Mouse (Mus musculus): ENCODE data around the gene Sorcs2. TPM values are rescaled to one million over a fixed set of nuclear protein-coding genes. Genes with fewer than 3 reads are reported as not detected.

Gene Sorcs2
- polyA plus RNA-seq, 1 experiment from 2014 or later = 14.8 TPM

DNA sequence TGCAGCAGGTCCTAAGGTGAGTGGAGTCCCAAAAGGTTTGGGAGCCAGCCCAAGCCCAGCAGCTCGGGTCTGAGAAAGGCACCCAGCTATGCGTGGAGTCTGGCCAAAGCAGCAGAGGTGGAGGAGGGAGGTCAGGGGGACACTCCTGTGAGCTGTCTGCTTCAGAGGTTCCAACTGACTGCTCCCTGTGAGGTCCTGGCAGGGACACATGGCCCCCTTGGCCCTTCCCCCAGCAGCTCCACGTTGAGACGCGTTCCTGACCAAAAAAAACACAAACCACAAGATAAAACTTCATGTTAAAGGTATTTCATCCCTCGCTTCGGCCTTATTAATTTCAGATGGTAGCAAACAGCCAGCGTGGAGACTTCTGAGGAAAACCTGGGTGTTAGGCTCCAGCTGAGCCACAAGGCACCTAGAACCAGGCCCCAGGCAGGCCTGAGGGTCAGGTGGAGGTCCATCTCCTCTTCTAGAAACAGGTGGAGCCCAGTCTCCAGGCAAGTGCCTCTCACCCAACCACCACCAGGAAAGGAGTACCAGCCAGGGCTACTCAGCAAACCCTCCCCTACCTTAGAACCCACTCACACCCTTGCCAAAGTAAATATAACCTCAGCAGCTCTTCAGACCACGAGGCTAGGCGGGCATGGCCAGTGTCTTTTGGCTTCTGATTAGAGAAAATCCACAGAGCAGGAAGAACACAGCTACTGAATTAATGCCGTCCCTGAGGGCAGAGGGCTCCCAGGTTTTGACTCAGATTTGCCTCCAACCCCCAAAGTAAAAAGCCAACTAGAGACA lies 104.6 kb downstream of the Sorcs2 start:
- Histone ChIP-seq H3K27me3 (replicated peaks) (no peaks in the 10 kb centered on the region), H3K27ac (replicated peaks) (no peak overlapping the region), H3K9ac (replicated peaks) (no peak overlapping the region), H3K36me3 (no peaks in the 10 kb centered on the region), H3K4me2 (no peak overlapping the region), H3K4me1 (no peaks in the 10 kb centered on the region), H3K9me3 (replicated peaks) (no peaks in the 10 kb centered on the region), H3K4me3 (replicated peaks) (no peak overlapping the region)
- ATAC-seq (ENCODE audit: low FRiP score) = no peak
- 79% methylated on average over 11 of the region's 11 CpGs for WGBS

DNA sequence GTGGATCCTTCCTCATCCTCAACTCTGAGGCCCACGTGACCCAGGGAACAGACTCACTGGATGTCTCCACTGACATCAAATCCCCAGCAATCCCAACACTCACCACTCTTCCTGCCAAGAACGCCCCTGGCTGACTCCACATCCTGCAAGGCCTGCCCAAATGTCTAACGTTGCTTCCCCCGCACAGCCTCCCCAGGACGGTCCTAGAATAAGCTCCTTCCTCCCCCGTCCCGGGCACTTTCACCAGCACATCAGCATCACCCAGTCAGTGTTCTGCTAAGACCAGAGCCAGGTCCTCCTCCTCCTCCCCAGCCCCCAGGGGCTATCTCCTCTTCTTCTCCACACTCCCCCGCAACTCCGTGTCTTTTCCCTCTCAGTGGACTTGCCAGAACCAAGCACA lies 105.6 kb downstream of the Sorcs2 start:
- H3K9ac ChIP-seq (replicated peaks) = no peak overlapping the region
- H3K4me2 ChIP-seq = no peak overlapping the region
- no peak overlapping the region for H3K27ac ChIP-seq (replicated peaks)
- no peaks in the 10 kb centered on the region for H3K4me1 ChIP-seq
- 84% methylated on average over 9 of the region's 9 CpGs for WGBS
- no peak for ATAC-seq (ENCODE audit: low FRiP score)
- no peaks in the 10 kb centered on the region for H3K27me3 ChIP-seq (replicated peaks)
- no peaks in the 10 kb centered on the region for H3K9me3 ChIP-seq (replicated peaks)
- H3K36me3 ChIP-seq = no peaks in the 10 kb centered on the region
- no peak overlapping the region for H3K4me3 ChIP-seq (replicated peaks)

GRCm38 (mm10) chr5:36291191-36291590 lies 106.7 kb downstream of the Sorcs2 start:
- Histone ChIP-seq H3K9ac (replicated peaks) (no peak overlapping the region), H3K36me3 (no peaks in the 10 kb centered on the region), H3K4me3 (replicated peaks) (no peak overlapping the region), H3K9me3 (replicated peaks) (no peaks in the 10 kb centered on the region), H3K4me2 (no peak overlapping the region), H3K27ac (replicated peaks) (no peak overlapping the region), H3K4me1 (no peaks in the 10 kb centered on the region), H3K27me3 (replicated peaks) (no peaks in the 10 kb centered on the region)
- WGBS = 60% methylated on average over 5 of the region's 5 CpGs
- ATAC-seq (ENCODE audit: low FRiP score) = no peak

- Histone ChIP-seq H3K27me3 (replicated peaks) (no peaks in the 10 kb centered on the region), H3K9ac (replicated peaks) (no peak overlapping the region), H3K4me2 (no peak overlapping the region), H3K4me1 (peaks cover 14% of the 10 kb centered on the region), H3K4me3 (replicated peaks) (no peak overlapping the region), H3K9me3 (replicated peaks) (no peaks in the 10 kb centered on the region), H3K27ac (replicated peaks) (no peak overlapping the region; the same call in 1 of the 2 replicates), H3K36me3 (no peaks in the 10 kb centered on the region)
- ATAC-seq (ENCODE audit: low FRiP score) = no peak
- 44% methylated on average over 10 of the region's 10 CpGs for WGBS
Measured at GRCm38 (mm10) chr5:36285405-36285804, 112.5 kb downstream of the Sorcs2 start.

DNA sequence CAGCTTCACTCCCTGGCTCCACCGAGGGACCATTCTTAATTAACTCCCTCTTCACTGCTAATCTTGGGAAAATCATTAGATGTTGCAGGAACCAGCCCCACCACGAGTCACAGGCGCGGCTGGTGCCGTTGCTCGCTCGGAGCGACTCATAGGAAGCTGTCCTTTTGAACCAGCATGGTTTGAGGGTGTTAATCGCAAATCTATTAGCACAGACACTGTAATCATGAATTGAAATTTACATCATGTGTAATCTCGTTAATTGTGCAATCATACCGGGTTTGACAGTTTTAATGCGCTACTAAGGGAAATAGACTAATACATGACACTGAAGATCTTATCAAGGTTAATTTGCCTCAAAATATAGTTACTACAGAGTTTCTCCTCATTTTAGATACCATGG lies 118.0 kb downstream of the Sorcs2 start:
- no peaks in the 10 kb centered on the region for H3K27me3 ChIP-seq (replicated peaks)
- WGBS = 48% methylated on average over 12 of the region's 12 CpGs
- no peak overlapping the region for H3K4me3 ChIP-seq (replicated peaks)
- H3K4me2 ChIP-seq = no peak overlapping the region
- no peak overlapping the region for H3K27ac ChIP-seq (replicated peaks)
- H3K36me3 ChIP-seq = no peaks in the 10 kb centered on the region
- no peak for ATAC-seq (ENCODE audit: low FRiP score)
- H3K4me1 ChIP-seq = peaks cover 35% of the 10 kb centered on the region
- H3K9me3 ChIP-seq (replicated peaks) = no peaks in the 10 kb centered on the region
- no peak overlapping the region for H3K9ac ChIP-seq (replicated peaks)

DNA sequence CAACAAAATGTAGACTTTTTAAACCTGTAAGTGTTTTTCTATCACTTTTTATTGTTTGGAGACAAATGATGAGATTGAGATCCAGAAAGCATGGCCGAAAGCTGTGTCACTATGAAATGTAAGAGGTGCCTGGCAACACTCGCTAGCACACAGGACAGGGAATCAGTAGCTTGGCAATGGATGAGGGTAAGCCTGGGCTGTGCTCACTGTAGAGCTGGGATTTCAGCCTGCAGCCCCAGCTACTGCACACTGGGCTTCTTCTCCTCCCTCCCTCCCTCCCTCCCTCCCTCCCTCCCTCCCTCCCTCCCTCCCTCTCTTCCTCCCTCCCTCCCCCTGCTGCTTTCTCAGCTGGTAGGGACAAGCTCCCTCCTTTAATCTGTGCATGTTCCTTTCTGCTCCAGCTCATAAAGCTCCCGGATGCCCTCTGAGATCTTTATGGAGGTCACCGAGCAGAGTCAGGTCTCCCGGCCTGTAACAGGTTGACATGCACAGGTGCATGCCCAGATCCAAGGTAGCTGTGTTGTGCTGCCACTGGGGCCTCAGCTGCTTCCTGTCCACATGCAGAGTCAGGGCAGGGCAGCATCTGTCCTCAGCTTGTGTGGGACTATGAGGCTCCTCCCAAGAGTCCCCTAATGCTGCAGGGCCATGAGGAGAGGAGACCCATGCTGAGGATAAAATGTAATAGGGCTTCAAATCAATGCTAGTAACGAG lies 123.1 kb downstream of the Sorcs2 start:
- Histone ChIP-seq H3K4me1 (peaks cover 26% of the 10 kb centered on the region), H3K9me3 (replicated peaks) (no peaks in the 10 kb centered on the region), H3K9ac (replicated peaks) (no peak overlapping the region), H3K27ac (replicated peaks) (peak overlapping the region; percentile 23; the same call in 1 of the 2 replicates), H3K4me3 (replicated peaks) (no peak overlapping the region), H3K27me3 (replicated peaks) (no peaks in the 10 kb centered on the region), H3K36me3 (no peaks in the 10 kb centered on the region), H3K4me2 (no peak overlapping the region)
- WGBS = 40% methylated on average over 6 of the region's 6 CpGs
- peak; percentile 63; the same call in 1 of the 2 replicates for ATAC-seq (ENCODE audit: low FRiP score)

DNA sequence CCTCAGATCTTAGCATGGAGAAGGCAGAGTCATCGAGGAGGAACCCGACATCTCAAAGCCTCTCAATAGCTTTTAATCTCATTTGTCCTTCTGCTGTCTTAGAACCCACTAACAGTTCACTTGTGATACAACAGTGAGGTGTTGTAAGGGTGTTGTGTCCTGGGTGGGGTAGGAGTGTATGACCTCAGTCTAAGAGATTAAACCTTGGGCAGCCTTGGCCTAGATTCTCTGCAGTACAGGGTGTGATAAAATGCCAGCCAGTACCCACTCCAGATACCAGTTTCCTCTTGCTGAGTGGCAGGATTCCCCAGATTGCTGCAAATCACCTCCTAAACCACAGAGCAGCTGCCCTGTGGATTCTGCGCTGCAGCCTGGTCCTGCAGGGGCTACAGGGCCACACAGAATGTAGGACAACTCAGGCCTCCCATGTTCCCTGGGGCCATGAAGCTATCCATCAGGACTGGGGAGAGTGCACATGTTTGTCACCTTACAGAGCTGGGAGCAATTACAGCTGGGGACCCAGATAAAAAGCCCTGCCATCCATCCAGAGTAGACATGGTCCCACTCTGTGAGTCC lies 130.7 kb downstream of the Sorcs2 start:
- no peak overlapping the region for H3K4me3 ChIP-seq (replicated peaks)
- no peaks in the 10 kb centered on the region for H3K27me3 ChIP-seq (replicated peaks)
- no peak overlapping the region for H3K9ac ChIP-seq (replicated peaks)
- WGBS = 89% methylated on average over 3 of the region's 3 CpGs
- H3K9me3 ChIP-seq (replicated peaks) = no peaks in the 10 kb centered on the region
- ATAC-seq (ENCODE audit: low FRiP score) = no peak
- H3K4me1 ChIP-seq = peaks cover 10% of the 10 kb centered on the region; the same call in 1 of the 2 replicates
- no peak overlapping the region for H3K4me2 ChIP-seq
- H3K27ac ChIP-seq (replicated peaks) = no peak overlapping the region
- no peaks in the 10 kb centered on the region for H3K36me3 ChIP-seq

DNA sequence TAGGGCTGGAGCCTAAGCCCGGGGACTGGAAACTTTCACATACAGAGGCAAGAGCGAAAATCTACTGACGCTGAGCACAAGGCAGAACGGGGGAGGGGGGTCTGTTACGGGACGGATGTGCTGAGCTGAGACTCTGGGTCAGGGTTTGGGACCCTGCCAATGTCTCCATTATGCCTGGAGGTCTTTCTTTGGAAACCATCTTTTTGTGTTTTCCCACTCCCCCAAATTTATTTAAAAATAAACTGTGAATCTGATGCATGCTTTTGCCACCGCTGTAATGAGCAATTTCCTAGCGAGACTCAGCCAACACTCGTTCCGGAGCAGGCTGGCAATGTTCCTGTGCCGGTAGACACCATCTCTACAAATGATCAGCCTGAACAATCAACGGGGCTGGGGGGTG lies 137.1 kb downstream of the Sorcs2 start:
- no peak for ATAC-seq (ENCODE audit: low FRiP score)
- H3K4me2 ChIP-seq = no peak overlapping the region
- no peaks in the 10 kb centered on the region for H3K27me3 ChIP-seq (replicated peaks)
- no peak overlapping the region for H3K9ac ChIP-seq (replicated peaks)
- H3K4me1 ChIP-seq = peaks cover 36% of the 10 kb centered on the region
- 51% methylated on average over 12 of the region's 12 CpGs for WGBS
- H3K9me3 ChIP-seq (replicated peaks) = no peaks in the 10 kb centered on the region
- no peak overlapping the region for H3K27ac ChIP-seq (replicated peaks)
- H3K36me3 ChIP-seq = no peaks in the 10 kb centered on the region
- H3K4me3 ChIP-seq (replicated peaks) = no peak overlapping the region

DNA sequence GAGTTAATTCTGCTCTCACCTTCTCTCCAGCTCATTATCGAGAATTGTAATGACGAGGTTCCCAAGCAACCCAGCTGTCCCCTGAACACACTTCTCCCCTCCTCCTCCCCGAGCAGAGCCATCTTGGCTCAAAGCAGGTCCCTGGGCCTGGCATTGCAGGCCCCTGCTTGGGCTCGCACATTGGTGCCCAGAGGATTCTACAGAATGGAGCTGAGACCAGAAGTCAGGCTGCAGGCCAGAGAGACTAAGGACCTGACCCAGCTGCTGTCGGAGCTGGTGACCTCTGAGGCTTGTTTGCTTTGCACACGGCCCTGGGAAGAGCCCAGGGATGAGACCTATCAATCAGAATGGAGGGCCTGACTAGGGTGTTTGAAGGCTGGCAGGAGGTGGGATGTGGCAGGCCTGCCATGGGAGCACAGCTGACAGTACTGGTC lies 138.2 kb downstream of the Sorcs2 start:
- H3K4me3 ChIP-seq (replicated peaks) = no peak overlapping the region
- ATAC-seq (ENCODE audit: low FRiP score) = no peak
- peaks cover 37% of the 10 kb centered on the region for H3K4me1 ChIP-seq
- 32% methylated on average over 6 of the region's 6 CpGs for WGBS
- H3K4me2 ChIP-seq = no peak overlapping the region
- H3K36me3 ChIP-seq = no peaks in the 10 kb centered on the region
- H3K9me3 ChIP-seq (replicated peaks) = no peaks in the 10 kb centered on the region
- H3K27ac ChIP-seq (replicated peaks) = 0 out of 2 replicates have a peak overlapping the region, but pooled peaks have one; percentile 33
- no peaks in the 10 kb centered on the region for H3K27me3 ChIP-seq (replicated peaks)
- H3K9ac ChIP-seq (replicated peaks) = no peak overlapping the region

GRCm38 (mm10) chr5:36258387-36259181 lies 139.4 kb downstream of the Sorcs2 start:
- 86% methylated on average over 12 of the region's 12 CpGs for WGBS
- ATAC-seq (ENCODE audit: low FRiP score) = 0 out of 2 replicates have a peak, but pooled peaks have one; percentile 18
- H3K9ac ChIP-seq (replicated peaks) = no peak overlapping the region
- H3K27me3 ChIP-seq (replicated peaks) = no peaks in the 10 kb centered on the region
- H3K27ac ChIP-seq (replicated peaks) = no peak overlapping the region
- no peak overlapping the region for H3K4me2 ChIP-seq
- H3K4me1 ChIP-seq = peaks cover 42% of the 10 kb centered on the region
- H3K36me3 ChIP-seq = no peaks in the 10 kb centered on the region
- H3K9me3 ChIP-seq (replicated peaks) = no peaks in the 10 kb centered on the region
- no peak overlapping the region for H3K4me3 ChIP-seq (replicated peaks)

GRCm38 (mm10) chr5:36257008-36257407 lies 140.9 kb downstream of the Sorcs2 start:
- Histone ChIP-seq H3K9ac (replicated peaks) (no peak overlapping the region), H3K4me2 (no peak overlapping the region), H3K9me3 (replicated peaks) (no peaks in the 10 kb centered on the region), H3K36me3 (no peaks in the 10 kb centered on the region), H3K4me3 (replicated peaks) (no peak overlapping the region), H3K27ac (replicated peaks) (no peak overlapping the region), H3K4me1 (peaks cover 42% of the 10 kb centered on the region), H3K27me3 (replicated peaks) (no peaks in the 10 kb centered on the region)
- ATAC-seq (ENCODE audit: low FRiP score) = no peak
- 91% methylated on average over 5 of the region's 5 CpGs for WGBS

Data from neural tube, embryonic 15.5 days (tissue).